Mouse (Mus musculus) layer of hippocampus, adult 9-10 months (tissue): Measurements from ENCODE around the gene Gtf2ird2.

Source experiments
- DNase-seq: peaks from one replicate; pipeline ENCODE4 v3.0.0; 2022; ENCODE audit warnings: low spot score

The Gtf2ird2 gene

GRCm38 (mm10) chr5:134270566-134270965 is 86.7 kb downstream of the Gtf2ird2 start:
- no peak for DNase-seq

GRCm38 (mm10) chr5:134271421-134271820 is 87.6 kb downstream of the Gtf2ird2 start:
- DNase-seq = no peak

- DNase-seq = no peak
Measured at GRCm38 (mm10) chr5:134272761-134273160, 88.9 kb downstream of the Gtf2ird2 start.

DNA sequence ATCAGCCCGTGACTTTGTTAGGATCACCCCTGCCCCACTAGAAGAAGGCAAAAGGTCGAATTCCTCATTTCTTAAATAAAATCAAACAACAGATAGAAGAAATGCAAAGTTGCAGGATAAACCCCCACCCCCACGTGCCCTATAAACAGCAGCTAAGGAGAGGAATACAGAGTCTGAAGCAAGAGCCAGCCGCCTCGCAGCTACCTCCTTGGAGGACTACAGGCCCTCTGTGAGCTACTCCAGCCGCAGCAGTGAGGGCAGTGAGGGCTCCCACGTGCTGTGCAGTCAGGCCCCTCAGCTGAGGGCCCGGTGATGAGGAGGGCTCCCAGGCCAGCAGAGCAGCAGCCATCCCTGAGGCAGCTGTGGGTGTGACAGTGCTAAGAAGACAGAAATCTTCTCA is 89.9 kb downstream of the Gtf2ird2 start:
- DNase-seq = no peak
